Mouse (Mus musculus) MEL (cell line): ENCODE results near the gene Zfc3h1.

ENCODE experiments used
- CTCF ChIP-seq, 3 experiments: IDR thresholded peaks in 2 of 3; conservative IDR thresholded peaks in 1 of 3; 2 replicates each; pipeline ENCODE4 v1.5.1; 2011 to 2012; ENCODE audit warnings: low read length in 3 of 3, low read depth in 2 of 3, mild to moderate bottlenecking in 2 of 3, improper control_type of control experiment in 1 of 3, inconsistent platforms in 1 of 3, mixed read lengths in 1 of 3, moderate library complexity in 1 of 3; ENCODE audit not compliant: control insufficient read depth in 1 of 3, insufficient read depth in 1 of 3, poor library complexity in 1 of 3, severe bottlenecking in 1 of 3
- EP300 ChIP-seq, 2 experiments: IDR thresholded peaks; 2 replicates each; pipeline ENCODE4 v1.6.1; 2011; ENCODE audit warnings: improper control_type of control experiment in 2 of 2, low read length in 2 of 2, low read depth in 1 of 2, mild to moderate bottlenecking in 1 of 2
- GATA1 ChIP-seq: IDR thresholded peaks from 2 replicates; pipeline ENCODE4 v1.6.1; 2011; ENCODE audit warnings: low read depth, low read length, improper control_type of control experiment
- MYB ChIP-seq: IDR thresholded peaks from 2 replicates; pipeline ENCODE4 v1.6.1; 2011; ENCODE audit warnings: mild to moderate bottlenecking, low read depth, low read length, improper control_type of control experiment
- MYC ChIP-seq: IDR thresholded peaks from 2 replicates; pipeline ENCODE4 v1.6.1; 2011; ENCODE audit warnings: low read depth, mild to moderate bottlenecking, low read length, improper control_type of control experiment, moderate library complexity
- POLR2A ChIP-seq, 2 experiments: IDR thresholded peaks; 2 replicates each; pipeline ENCODE4 v1.6.1; 2011 to 2012; ENCODE audit warnings: low read length in 2 of 2, mild to moderate bottlenecking in 2 of 2, control low read depth in 1 of 2, improper control_type of control experiment in 1 of 2, low read depth in 1 of 2, moderate library complexity in 1 of 2; ENCODE audit not compliant: control insufficient read depth in 1 of 2, insufficient read depth in 1 of 2, poor library complexity in 1 of 2
- POLR2AphosphoS5 ChIP-seq: IDR thresholded peaks from 2 replicates; pipeline ENCODE4 v1.6.1; 2012; ENCODE audit warnings: low read depth, borderline replicate concordance, mild to moderate bottlenecking, inconsistent platforms, low read length, moderate library complexity, mixed read lengths
- RAD21 ChIP-seq: IDR thresholded peaks from 2 replicates; pipeline ENCODE4 v1.6.1; 2011; ENCODE audit warnings: mild to moderate bottlenecking, low read depth, low read length, improper control_type of control experiment
- TAL1 ChIP-seq: IDR thresholded peaks from 2 replicates; pipeline ENCODE4 v1.6.1; 2012; ENCODE audit warnings: mild to moderate bottlenecking, inconsistent platforms, low read length, moderate library complexity, mixed read lengths
- UBTF ChIP-seq: IDR thresholded peaks from 2 replicates; pipeline ENCODE4 v1.6.1; 2012; ENCODE audit warnings: low read depth, mild to moderate bottlenecking, inconsistent platforms, low read length, improper control_type of control experiment, moderate library complexity, borderline replicate concordance; ENCODE audit not compliant: insufficient read depth
- ZMIZ1 ChIP-seq: IDR thresholded peaks from 2 replicates; pipeline ENCODE4 v1.6.1; 2012; ENCODE audit warnings: low read depth, mild to moderate bottlenecking, inconsistent platforms, low read length, improper control_type of control experiment, moderate library complexity

DNA sequence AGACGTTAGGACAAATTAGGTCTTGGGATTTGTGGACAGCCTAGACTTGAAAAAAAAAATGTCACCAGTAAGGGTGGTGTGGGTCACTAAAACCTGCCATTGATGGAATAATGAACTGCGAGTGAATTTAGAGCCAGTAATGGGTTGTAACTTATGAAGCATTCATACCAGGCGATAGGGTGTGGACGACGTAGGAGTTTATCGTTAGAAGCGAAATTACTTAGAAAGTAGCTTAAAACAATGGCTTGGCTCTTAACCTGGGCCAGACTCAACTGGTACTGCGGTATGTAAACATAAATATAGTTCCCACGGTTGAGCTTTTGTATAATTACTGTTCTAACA, 22.2 kb upstream of the Zfc3h1 start:
- TF ChIP-seq EP300 (IDR thresholded peaks at IDR 0.05; ENCODE audit: low read depth in 1 of 2, low read length in 2 of 2) (0 out of 4 replicates have a peak, but pooled peaks of 1 of the 2 experiments have one; percentile 30), POLR2AphosphoS5 (no peak), CTCF (IDR thresholded peaks at IDR 0.05 in 2 of 3, conservative IDR thresholded peaks at IDR 0.05 in 1 of 3; ENCODE audit: control insufficient read depth in 1 of 3, insufficient read depth in 1 of 3, low read depth in 2 of 3, low read length in 3 of 3, poor library complexity in 1 of 3, severe bottlenecking in 1 of 3) (no peak), ZMIZ1 (no peak), POLR2A (IDR thresholded peaks at IDR 0.05; ENCODE audit: control insufficient read depth in 1 of 2, insufficient read depth in 1 of 2, low read depth in 1 of 2, low read length in 2 of 2, poor library complexity in 1 of 2) (no peak), GATA1 (no peak), MYC (0 out of 2 replicates have a peak, but pooled peaks have one; percentile 58), UBTF (no peak), RAD21 (no peak), TAL1 (no peak), MYB (no peak)
